Mouse (Mus musculus) MEL (cell line): ENCODE results near the gene Car2. TPM values are rescaled to one million over a fixed set of nuclear protein-coding genes. Genes with fewer than 3 reads are reported as not detected.

Experiments
- DNase-seq: peaks from one replicate; pipeline ENCODE4 v3.0.0; 2011; ENCODE audit warnings: low read depth, low spot score
- H3K27ac ChIP-seq: 2 replicates; pipeline ENCODE4 v1.5.1; 2012; ENCODE audit warnings: low read depth, mild to moderate bottlenecking, control low read depth, low read length, moderate library complexity; ENCODE audit not compliant: control insufficient read depth
- H3K27me3 ChIP-seq, 2 experiments: fragments of 150-350 bp in 1 of 2; sonication (generic) in 1 of 2; 2 replicates each; pipeline ENCODE4 v1.6.1; 2012; ENCODE audit warnings: low read length in 2 of 2, mild to moderate bottlenecking in 2 of 2, improper control_type of control experiment in 1 of 2, moderate library complexity in 1 of 2; ENCODE audit not compliant: insufficient read depth in 2 of 2, control insufficient read depth in 1 of 2
- H3K36me3 ChIP-seq, 2 experiments: 2 replicates each; pipeline ENCODE4 v1.6.1; 2012 to 2014; ENCODE audit warnings: low read length in 2 of 2, improper control_type of control experiment in 1 of 2, inconsistent platforms in 1 of 2, mild to moderate bottlenecking in 1 of 2; ENCODE audit not compliant: insufficient read depth in 2 of 2, control insufficient read depth in 1 of 2
- H3K4me1 ChIP-seq, 2 experiments: fragments of 150-350 bp in 1 of 2; sonication (generic) in 1 of 2; 2 replicates each; pipeline ENCODE4 v1.6.1; 2012; ENCODE audit warnings: low read length in 2 of 2, improper control_type of control experiment in 1 of 2, mild to moderate bottlenecking in 1 of 2; ENCODE audit not compliant: insufficient read depth in 2 of 2, control insufficient read depth in 1 of 2
- H3K4me3 ChIP-seq, 2 experiments: fragments of 150-350 bp in 1 of 2; sonication (generic) in 1 of 2; 2 replicates each; pipeline ENCODE4 v1.5.1; 2012; ENCODE audit warnings: low read depth in 2 of 2, low read length in 2 of 2, mild to moderate bottlenecking in 2 of 2, moderate library complexity in 2 of 2, control low read depth in 1 of 2, improper control_type of control experiment in 1 of 2; ENCODE audit not compliant: control insufficient read depth in 1 of 2, insufficient read depth in 1 of 2
- H3K79me2 ChIP-seq: 2 replicates; pipeline ENCODE4 v1.6.1; 2012; ENCODE audit warnings: mild to moderate bottlenecking, low read length, moderate library complexity; ENCODE audit not compliant: control insufficient read depth, poor library complexity, insufficient read depth
- H3K9ac ChIP-seq: 2 replicates; pipeline ENCODE4 v1.6.1; 2012; ENCODE audit warnings: low read depth, mild to moderate bottlenecking, control low read depth, low read length, moderate library complexity; ENCODE audit not compliant: control insufficient read depth, poor library complexity, severe bottlenecking
- H3K9me3 ChIP-seq: fragments of 150-350 bp; sonication (generic); replicated peaks from 2 replicates; pipeline ENCODE4 v1.6.1; 2012; ENCODE audit warnings: mild to moderate bottlenecking, low read length, improper control_type of control experiment, moderate library complexity; ENCODE audit not compliant: insufficient read depth
- BHLHE40 ChIP-seq: IDR thresholded peaks from 2 replicates; pipeline ENCODE4 v1.6.1; 2012; ENCODE audit warnings: low read depth, mild to moderate bottlenecking, inconsistent platforms, low read length, improper control_type of control experiment, borderline replicate concordance
- CHD1 ChIP-seq: IDR thresholded peaks from 2 replicates; pipeline ENCODE4 v1.6.1; 2012; ENCODE audit warnings: low read depth, mild to moderate bottlenecking, inconsistent platforms, low read length, improper control_type of control experiment
- E2F4 ChIP-seq: IDR thresholded peaks from 2 replicates; pipeline ENCODE4 v1.6.1; 2011; ENCODE audit warnings: low read depth, low read length, improper control_type of control experiment, borderline replicate concordance
- ELF1 ChIP-seq: IDR thresholded peaks from 2 replicates; pipeline ENCODE4 v1.6.1; 2014; ENCODE audit warnings: low read depth, mild to moderate bottlenecking, inconsistent platforms, low read length, improper control_type of control experiment, moderate library complexity
- EP300 ChIP-seq, 2 experiments: IDR thresholded peaks; 2 replicates each; pipeline ENCODE4 v1.6.1; 2011; ENCODE audit warnings: improper control_type of control experiment in 2 of 2, low read length in 2 of 2, low read depth in 1 of 2, mild to moderate bottlenecking in 1 of 2
- HCFC1 ChIP-seq: IDR thresholded peaks from 2 replicates; pipeline ENCODE4 v1.6.1; 2012; ENCODE audit warnings: low read depth, mild to moderate bottlenecking, inconsistent platforms, low read length, improper control_type of control experiment, moderate library complexity
- JUND ChIP-seq: IDR thresholded peaks from 2 replicates; pipeline ENCODE4 v1.6.1; 2011; ENCODE audit warnings: low read depth, mild to moderate bottlenecking, improper control_type of control experiment, low read length
- MAX ChIP-seq: IDR thresholded peaks from 2 replicates; pipeline ENCODE4 v1.6.1; 2011; ENCODE audit warnings: low read length, improper control_type of control experiment
- MAZ ChIP-seq: IDR thresholded peaks from 2 replicates; pipeline ENCODE4 v1.6.1; 2012; ENCODE audit warnings: low read depth, mild to moderate bottlenecking, inconsistent platforms, low read length, improper control_type of control experiment
- MXI1 ChIP-seq: IDR thresholded peaks from 2 replicates; pipeline ENCODE4 v1.6.1; 2011; ENCODE audit warnings: mild to moderate bottlenecking, low read depth, low read length, improper control_type of control experiment
- MYC ChIP-seq: IDR thresholded peaks from 2 replicates; pipeline ENCODE4 v1.6.1; 2011; ENCODE audit warnings: low read depth, mild to moderate bottlenecking, low read length, improper control_type of control experiment, moderate library complexity
- NELFE ChIP-seq: IDR thresholded peaks from 2 replicates; pipeline ENCODE4 v1.6.1; 2011; ENCODE audit warnings: low read depth, low read length, improper control_type of control experiment
- NRF1 ChIP-seq: IDR thresholded peaks from 2 replicates; pipeline ENCODE4 v1.6.1; 2014; ENCODE audit warnings: low read depth, mild to moderate bottlenecking, inconsistent platforms, low read length, improper control_type of control experiment, moderate library complexity; ENCODE audit not compliant: poor library complexity, insufficient read depth, severe bottlenecking
- POLR2AphosphoS2 ChIP-seq: IDR thresholded peaks from 2 replicates; pipeline ENCODE4 v1.6.1; 2011; ENCODE audit warnings: low read length, improper control_type of control experiment
- POLR2AphosphoS5 ChIP-seq: IDR thresholded peaks from 2 replicates; pipeline ENCODE4 v1.6.1; 2012; ENCODE audit warnings: low read depth, borderline replicate concordance, mild to moderate bottlenecking, inconsistent platforms, low read length, moderate library complexity, mixed read lengths
- RCOR1 ChIP-seq: IDR thresholded peaks from 2 replicates; pipeline ENCODE4 v1.6.1; 2012; ENCODE audit warnings: low read depth, mild to moderate bottlenecking, inconsistent platforms, low read length, improper control_type of control experiment
- SIN3A ChIP-seq: IDR thresholded peaks from 2 replicates; pipeline ENCODE4 v1.6.1; 2012; ENCODE audit warnings: low read length, improper control_type of control experiment, inconsistent platforms
- TAL1 ChIP-seq: IDR thresholded peaks from 2 replicates; pipeline ENCODE4 v1.6.1; 2012; ENCODE audit warnings: mild to moderate bottlenecking, inconsistent platforms, low read length, moderate library complexity, mixed read lengths
- UBTF ChIP-seq: IDR thresholded peaks from 2 replicates; pipeline ENCODE4 v1.6.1; 2012; ENCODE audit warnings: low read depth, mild to moderate bottlenecking, inconsistent platforms, low read length, improper control_type of control experiment, moderate library complexity, borderline replicate concordance; ENCODE audit not compliant: insufficient read depth
- USF1 ChIP-seq: IDR thresholded peaks from 2 replicates; pipeline ENCODE4 v1.6.1; 2014; ENCODE audit warnings: low read depth, mild to moderate bottlenecking, inconsistent platforms, low read length, improper control_type of control experiment, moderate library complexity
- polyA plus RNA-seq, 2 experiments: library from polyadenylated mRNA; stranded (reverse) in 1 of 2; unstranded in 1 of 2; fragments of >175 nt in 1 of 2; fragments of >200 nt in 1 of 2; gene quantifications; 2 replicates each; pipeline versions ENCODE4 v1.2.1 to v1.2.4; 2012; ENCODE audit warnings: low replicate concordance in 2 of 2, low read depth in 1 of 2; ENCODE audit not compliant: insufficient read length in 2 of 2, insufficient read depth in 1 of 2, missing spikeins in 1 of 2
- total RNA-seq: library from RNA; depleted of rRNA; stranded (reverse); fragments of 300-350 nt; gene quantifications from 2 replicates; pipeline ENCODE4 v1.2.3, GENCODE M21; 2012

Car2 gene
- total and polyA plus RNA-seq, 3 experiments = 109 to 397 (median 369) TPM

GRCm38 (mm10) chr3:14945627-14946026, 59.6 kb downstream of the Car2 start:
- no peak overlapping the region for H3K9ac ChIP-seq
- no peaks in the 10 kb centered on the region for H3K9me3 ChIP-seq
- peaks cover 0 to 2% of the 10 kb centered on the region in 2 experiments; a peak in 1 of 4 replicates for H3K36me3 ChIP-seq
- no peak for DNase-seq
- peaks cover 0 to 2% of the 10 kb centered on the region in 2 experiments; a peak in 1 of 4 replicates for H3K4me1 ChIP-seq
- H3K27ac ChIP-seq = no peak overlapping the region
- H3K27me3 ChIP-seq = no peaks in the 10 kb centered on the region
- H3K4me3 ChIP-seq = no peak overlapping the region
- H3K79me2 ChIP-seq = no peaks in the 10 kb centered on the region
- no peak for TF ChIP-seq TAL1
- TF ChIP-seq USF1 = no peak
- no peak for TF ChIP-seq E2F4
- no peak for TF ChIP-seq EP300 (IDR thresholded peaks at IDR 0.05; ENCODE audit: low read depth in 1 of 2, low read length in 2 of 2)
- no peak for TF ChIP-seq NRF1
- no peak for TF ChIP-seq NELFE

GRCm38 (mm10) chr3:14948067-14948800, 62.2 kb downstream of the Car2 start:
- Histone ChIP-seq H3K79me2 (no peaks in the 10 kb centered on the region), H3K36me3 (peaks cover 0 to 2% of the 10 kb centered on the region in 2 experiments; a peak in 1 of 4 replicates), H3K27me3 (no peaks in the 10 kb centered on the region), H3K4me1 (peaks cover 0 to 2% of the 10 kb centered on the region in 2 experiments; a peak in 1 of 4 replicates), H3K27ac (no peak overlapping the region), H3K4me3 (no peak overlapping the region), H3K9me3 (no peaks in the 10 kb centered on the region), H3K9ac (no peak overlapping the region)
- TF ChIP-seq MXI1 (no peak), UBTF (no peak), ELF1 (no peak)
- no peak for DNase-seq

- H3K27ac ChIP-seq = no peak overlapping the region
- H3K27me3 ChIP-seq = no peaks in the 10 kb centered on the region
- no peaks in the 10 kb centered on the region for H3K9me3 ChIP-seq
- TF ChIP-seq MAX (no peak), ELF1 (no peak), POLR2AphosphoS2 (no peak), JUND (no peak), SIN3A (no peak), CHD1 (no peak), USF1 (no peak), BHLHE40 (no peak), POLR2AphosphoS5 (no peak), MYC (no peak), MAZ (no peak), RCOR1 (no peak), HCFC1 (no peak)
- TF ChIP-seq, all 39 proteins: peak for 0
- no peak for DNase-seq
- no peak overlapping the region for H3K4me3 ChIP-seq
- no peaks in the 10 kb centered on the region for H3K79me2 ChIP-seq
- no peaks in the 10 kb centered on the region; a peak in 1 of 4 replicates for H3K4me1 ChIP-seq
- H3K9ac ChIP-seq = no peak overlapping the region
- peaks cover 0 to 2% of the 10 kb centered on the region in 2 experiments; a peak in 1 of 4 replicates for H3K36me3 ChIP-seq
Measured at GRCm38 (mm10) chr3:14950031-14950430, 64.0 kb downstream of the Car2 start.
